Mouse (Mus musculus): ENCODE data around the gene Ctnnd2.

Ctnnd2 gene

DNA sequence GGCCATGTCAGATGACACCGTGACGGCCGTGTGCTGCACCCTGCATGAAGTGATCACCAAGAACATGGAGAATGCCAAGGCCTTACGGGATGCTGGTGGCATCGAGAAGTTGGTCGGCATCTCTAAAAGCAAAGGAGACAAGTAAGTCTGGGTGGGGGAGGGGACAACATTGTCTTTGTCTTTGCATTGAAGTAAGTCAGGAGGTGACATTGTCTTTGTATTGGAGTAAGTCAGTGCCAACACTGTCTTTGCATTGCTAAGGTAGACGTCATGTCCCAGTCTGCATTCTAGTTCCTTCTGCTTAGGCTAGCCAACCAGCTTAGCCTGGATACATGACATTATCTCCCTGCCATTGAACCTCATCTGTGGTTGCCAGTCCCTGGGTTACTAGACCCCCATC lies 794.4 kb downstream of the Ctnnd2 start:
- DNase-seq (ENCODE audit: extremely low spot score, low read depth, low spot score), result no peak

GRCm38 (mm10) chr15:30974436-30974835 lies 802.0 kb downstream of the Ctnnd2 start:
- DNase-seq (ENCODE audit: extremely low spot score, low read depth, low spot score), result no peak

DNA sequence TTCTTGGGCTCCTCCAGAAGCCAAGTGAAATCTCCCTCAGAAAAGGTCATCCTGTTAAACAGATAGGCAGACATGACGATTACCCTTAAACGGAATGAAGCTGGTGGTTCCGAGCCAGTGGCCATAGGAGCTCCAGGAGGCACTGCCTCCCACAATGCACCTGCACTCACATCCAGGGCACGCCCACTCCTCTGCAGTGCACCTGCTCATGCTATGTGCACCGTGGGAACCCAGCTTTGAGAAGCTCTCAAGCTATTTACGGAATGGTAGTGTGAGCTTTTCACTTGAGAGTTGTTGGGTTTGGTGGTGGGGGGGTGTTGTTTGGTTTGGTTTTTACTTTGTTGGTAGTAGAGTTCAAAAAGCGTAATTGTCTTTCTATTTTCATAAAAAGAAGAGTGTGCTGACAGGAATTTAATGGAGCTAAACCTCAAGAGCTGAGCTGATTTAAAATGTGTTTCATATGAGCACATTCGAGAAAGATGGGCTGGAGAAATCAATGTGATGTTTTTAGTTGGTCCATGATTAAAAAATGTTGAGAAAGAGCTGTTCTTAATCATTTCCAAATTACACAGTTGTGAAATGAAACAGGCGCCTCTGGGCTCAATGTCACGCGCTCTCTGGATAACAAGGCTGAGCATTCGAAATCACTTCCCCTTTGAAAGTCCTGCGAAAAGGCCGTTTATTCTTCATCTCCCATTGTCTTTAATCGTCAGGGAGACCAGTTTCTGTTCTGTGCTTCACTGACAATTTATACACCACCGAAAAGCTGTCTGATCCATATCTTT lies 802.8 kb downstream of the Ctnnd2 start:
- no peak for DNase-seq (ENCODE audit: extremely low spot score, low read depth, low spot score)

- DNase-seq (ENCODE audit: extremely low spot score, low read depth, low spot score), result no peak
Measured at GRCm38 (mm10) chr15:30977166-30977740, 804.9 kb downstream of the Ctnnd2 start.

DNA sequence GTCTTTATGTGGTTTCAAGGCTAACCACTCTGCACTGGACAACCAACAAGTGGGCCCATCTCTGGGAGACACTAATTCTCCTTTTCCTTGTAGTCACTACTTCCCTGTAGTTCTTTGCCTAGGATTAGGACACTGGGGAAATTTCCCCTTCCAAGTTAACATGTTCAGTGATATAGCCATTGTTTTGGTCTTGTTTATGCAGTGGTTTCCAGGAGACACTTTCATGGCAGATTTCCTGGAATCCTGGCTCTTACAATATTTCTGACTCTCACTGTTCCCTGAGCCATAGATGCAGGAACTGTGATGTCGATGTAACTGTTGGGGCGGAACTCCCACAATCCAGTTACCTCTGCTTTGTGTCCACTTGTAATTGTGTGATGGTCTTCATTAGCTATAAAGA lies 814.5 kb downstream of the Ctnnd2 start:
- DNase-seq (ENCODE audit: extremely low spot score, low read depth, low spot score), result no peak

- no peak for DNase-seq (ENCODE audit: extremely low spot score, low read depth, low spot score)
Measured at GRCm38 (mm10) chr15:30990421-30991252, 818.2 kb downstream of the Ctnnd2 start.

- DNase-seq (ENCODE audit: extremely low spot score, low read depth, low spot score), result no peak
Measured at GRCm38 (mm10) chr15:30992357-30992756, 820.0 kb downstream of the Ctnnd2 start.

- no peak for DNase-seq (ENCODE audit: extremely low spot score, low read depth, low spot score)
Measured at GRCm38 (mm10) chr15:30992901-30993300, 820.5 kb downstream of the Ctnnd2 start.

GRCm38 (mm10) chr15:30995346-30995745 lies 823.0 kb downstream of the Ctnnd2 start:
- no peak for DNase-seq (ENCODE audit: extremely low spot score, low read depth, low spot score)

DNA sequence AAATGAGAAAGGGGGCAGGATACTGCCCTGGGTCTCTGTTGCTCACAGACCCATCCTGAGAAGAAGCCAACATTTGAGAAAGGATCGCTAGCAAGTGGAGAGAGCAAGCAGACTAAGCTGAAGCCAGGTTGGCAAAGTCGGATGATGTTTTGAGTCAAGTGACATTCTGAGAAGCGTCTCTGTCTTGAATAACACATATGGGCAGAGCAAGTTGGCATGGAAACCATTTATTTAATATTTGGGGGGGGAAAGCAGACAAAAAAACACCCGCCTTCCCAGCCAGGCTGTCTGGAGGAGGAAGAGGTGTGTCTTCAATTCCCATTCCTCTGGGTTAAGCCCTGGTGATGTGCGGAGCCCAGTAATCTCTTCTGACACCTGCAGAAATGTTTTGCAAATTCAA lies 832.1 kb downstream of the Ctnnd2 start:
- DNase-seq (ENCODE audit: extremely low spot score, low read depth, low spot score), result no peak

DNA sequence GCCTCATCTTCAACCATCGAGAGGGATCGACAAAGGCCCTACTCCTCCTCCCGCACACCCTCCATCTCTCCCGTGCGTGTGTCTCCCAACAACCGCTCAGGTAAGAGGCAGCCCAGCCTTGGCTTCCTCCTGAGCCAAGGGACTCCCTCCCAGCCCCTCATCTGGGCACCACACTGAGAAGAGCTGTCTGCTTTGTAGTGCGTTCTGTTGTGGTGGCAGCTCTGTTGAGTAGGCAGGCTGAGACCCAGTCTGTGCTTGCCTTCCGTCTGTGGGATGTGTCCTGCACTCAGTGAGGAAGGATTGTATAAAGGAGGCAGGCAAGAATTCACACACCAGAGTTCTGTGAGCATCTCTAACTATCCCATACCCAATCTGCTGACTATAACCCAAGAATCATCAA lies 832.6 kb downstream of the Ctnnd2 start:
- DNase-seq (ENCODE audit: extremely low spot score, low read depth, low spot score), result no peak

- DNase-seq (ENCODE audit: extremely low spot score, low read depth, low spot score), result peak; percentile 33
Measured at GRCm38 (mm10) chr15:31006050-31006824, 833.8 kb downstream of the Ctnnd2 start.

DNA sequence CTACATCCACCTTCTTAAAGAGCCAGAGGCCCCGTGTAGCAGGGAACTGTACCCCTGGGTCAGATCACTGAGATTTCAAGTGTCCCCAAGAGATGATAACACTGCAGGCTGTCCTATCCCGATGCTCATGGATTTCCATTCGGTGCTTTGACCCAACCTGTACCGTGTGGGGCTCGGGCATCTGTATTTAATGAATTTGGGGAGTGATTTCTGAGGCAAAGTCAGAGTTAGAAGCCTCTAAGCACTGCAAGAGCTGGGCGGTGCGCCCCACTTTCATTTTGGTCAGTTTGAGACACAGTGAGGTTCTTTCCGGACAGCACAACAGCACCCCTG lies 834.4 kb downstream of the Ctnnd2 start:
- DNase-seq (ENCODE audit: extremely low spot score, low read depth, low spot score), result no peak

DNA sequence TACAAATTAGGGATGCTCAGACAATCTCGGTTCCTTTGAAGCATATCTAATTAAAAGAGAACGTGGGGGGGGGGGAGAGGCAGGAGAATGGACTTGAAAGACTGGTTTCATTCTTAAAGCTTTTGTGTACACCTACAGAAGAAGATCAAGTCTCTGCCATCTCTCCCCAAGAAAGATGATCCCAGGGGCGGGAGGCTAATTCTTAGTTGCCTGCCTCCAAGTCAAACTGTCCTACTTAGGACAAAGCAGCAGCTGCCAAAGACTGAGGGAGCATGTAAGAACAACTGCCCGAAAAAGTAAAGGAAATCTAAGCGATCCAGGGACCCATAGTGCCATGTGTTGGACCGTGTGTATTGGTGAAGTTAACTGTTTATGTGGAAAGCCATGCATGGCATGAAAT lies 836.2 kb downstream of the Ctnnd2 start:
- DNase-seq (ENCODE audit: extremely low spot score, low read depth, low spot score), result no peak

GRCm38 (mm10) chr15:31020769-31021168 lies 848.4 kb downstream of the Ctnnd2 start:
- DNase-seq (ENCODE audit: extremely low spot score, low read depth, low spot score), result no peak

DNA sequence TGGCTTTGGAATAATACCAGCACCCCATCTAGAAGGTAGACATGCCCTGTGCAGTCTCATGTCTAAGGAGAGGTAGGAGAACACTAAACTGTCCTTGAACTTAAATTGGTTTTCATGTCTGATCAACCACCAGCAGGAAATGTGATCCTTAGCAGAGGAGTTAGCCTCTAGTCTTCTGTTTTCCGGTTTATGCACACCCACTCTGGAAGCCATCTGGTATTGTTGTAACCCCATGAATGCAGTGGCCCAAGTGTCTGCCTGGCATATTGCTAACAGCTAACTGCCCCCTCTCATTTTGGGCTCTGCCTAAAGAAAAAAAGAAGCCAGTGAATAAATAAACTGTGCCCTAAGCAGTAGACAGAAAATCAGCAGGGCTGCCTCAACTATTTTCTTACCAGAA lies 849.6 kb downstream of the Ctnnd2 start:
- no peak for DNase-seq (ENCODE audit: extremely low spot score, low read depth, low spot score)

- no peak for DNase-seq (ENCODE audit: extremely low spot score, low read depth, low spot score)
Measured at GRCm38 (mm10) chr15:31022497-31022896, 850.1 kb downstream of the Ctnnd2 start.

DNA sequence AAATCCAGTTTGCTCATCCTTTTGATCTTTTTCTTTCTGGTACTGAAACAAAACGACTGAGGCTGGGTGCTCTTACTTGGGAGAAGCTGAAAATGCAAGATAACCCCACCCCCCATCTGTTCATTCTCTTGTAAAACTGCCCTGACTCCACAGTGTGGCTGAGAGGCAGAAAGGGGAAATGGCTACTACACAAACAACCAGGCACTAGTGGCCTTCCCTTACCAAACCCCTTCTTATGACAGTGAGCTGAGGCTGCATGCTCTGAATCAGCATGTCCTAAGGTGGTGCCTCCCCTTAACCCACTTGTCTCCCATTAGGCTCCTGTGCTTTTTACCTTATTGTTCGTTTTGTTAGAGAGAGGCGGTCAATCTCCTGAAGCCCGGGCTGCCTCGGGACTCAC lies 851.4 kb downstream of the Ctnnd2 start:
- DNase-seq (ENCODE audit: extremely low spot score, low read depth, low spot score), result no peak

DNA sequence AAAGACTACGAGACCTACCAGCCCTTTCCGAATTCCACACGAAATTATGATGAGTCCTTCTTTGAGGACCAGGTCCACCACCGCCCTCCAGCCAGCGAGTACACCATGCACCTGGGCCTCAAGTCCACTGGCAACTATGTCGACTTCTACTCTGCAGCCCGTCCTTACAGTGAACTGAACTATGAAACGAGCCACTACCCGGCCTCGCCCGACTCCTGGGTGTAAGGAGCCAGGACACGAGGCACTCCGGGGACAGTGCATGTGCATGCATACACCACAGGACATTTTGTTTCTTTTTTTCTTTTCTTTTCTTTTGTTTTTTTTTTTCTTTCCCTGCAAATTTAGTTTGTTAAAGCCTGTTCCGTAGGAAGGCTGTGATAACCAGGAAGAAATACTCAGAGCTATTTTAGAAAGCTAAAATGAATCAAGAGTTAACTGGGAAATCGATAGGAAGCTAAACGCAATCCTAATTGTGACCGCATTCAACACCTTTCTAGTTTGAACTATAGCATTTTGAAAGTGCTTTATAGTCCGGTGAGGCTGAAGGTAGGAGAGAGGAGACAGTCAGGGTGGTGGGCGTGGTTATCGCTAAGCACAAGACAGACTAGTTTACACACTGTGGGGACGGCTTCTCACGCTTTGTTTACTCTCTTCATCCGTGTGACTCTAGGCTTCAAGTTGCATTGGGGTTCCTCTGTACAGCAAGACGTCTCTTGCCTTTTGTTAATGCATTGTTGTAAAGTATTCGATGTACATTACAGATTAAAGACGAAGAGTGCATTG lies 855.2 kb downstream of the Ctnnd2 start:
- no peak for DNase-seq (ENCODE audit: extremely low spot score, low read depth, low spot score)

GRCm38 (mm10) chr15:31044983-31045382 lies 872.6 kb downstream of the Ctnnd2 start:
- no peak for DNase-seq (ENCODE audit: extremely low spot score, low read depth, low spot score)

- DNase-seq (ENCODE audit: extremely low spot score, low read depth, low spot score), result no peak
Measured at GRCm38 (mm10) chr15:31051496-31051895, 879.1 kb downstream of the Ctnnd2 start.

Data from hindlimb bud, embryonic 11.5 days (tissue).